Mouse (Mus musculus) kidney, embryonic 15.5 days (tissue): ENCODE data around the gene Efcab6. TPM values are rescaled to one million over a fixed set of nuclear protein-coding genes. Genes with fewer than 3 reads are reported as not detected.

ENCODE experiments used
- ATAC-seq: fragments of 200-750 bp; cut with Nextera tagmentation; replicated peaks from 2 replicates; pipeline ENCODE4 v1.8.0; 2017; ENCODE audit warnings: moderate TSS enrichment; ENCODE audit not compliant: low FRiP score
- H3K27ac ChIP-seq: fragments of 300-500 bp; sonication (generic); 2 replicates; pipeline ENCODE4 v1.5.1; 2015; ENCODE audit warnings: mild to moderate bottlenecking, inconsistent platforms
- H3K27me3 ChIP-seq: fragments of 300-500 bp; sonication (generic); 2 replicates; pipeline ENCODE4 v1.6.1; 2015; ENCODE audit warnings: inconsistent platforms
- H3K36me3 ChIP-seq: fragments of 300-500 bp; sonication (generic); 2 replicates; pipeline ENCODE4 v1.6.1; 2015; ENCODE audit warnings: inconsistent platforms
- H3K4me1 ChIP-seq: fragments of 300-500 bp; sonication (generic); 2 replicates; pipeline ENCODE4 v1.6.1; 2015; ENCODE audit warnings: inconsistent platforms
- H3K4me2 ChIP-seq: fragments of 300-500 bp; sonication (generic); 2 replicates; pipeline ENCODE4 v1.6.1; 2015; ENCODE audit warnings: moderate library complexity, mild to moderate bottlenecking, inconsistent platforms
- H3K4me3 ChIP-seq: fragments of 300-500 bp; sonication (generic); replicated peaks from 2 replicates; pipeline ENCODE4 v1.5.1; 2015; ENCODE audit warnings: mild to moderate bottlenecking, inconsistent platforms
- H3K9ac ChIP-seq: fragments of 300-500 bp; sonication (generic); 2 replicates; pipeline ENCODE4 v1.6.1; 2015; ENCODE audit warnings: mild to moderate bottlenecking, inconsistent platforms
- H3K9me3 ChIP-seq: fragments of 300-500 bp; sonication (generic); replicated peaks from 2 replicates; pipeline ENCODE4 v1.6.1; 2016; ENCODE audit warnings: inconsistent platforms
- WGBS: fragments of 180-500 bp; shearing (Covaris S2); methylation state at CpG from one replicate; pipeline ENCODE4 v1.1.7; 2015; ENCODE audit warnings: mixed read lengths; 5-methylcytosine and 5-hydroxymethylcytosine counted together
- polyA plus RNA-seq: library from polyadenylated mRNA; unstranded; fragments of >200 nt; fragmentation: Nextera tagmentation; extraction: Ambion mirVana; gene quantifications from 2 replicates; pipeline ENCODE4 v1.2.1, GENCODE M21; 2015

Efcab6 gene
- polyA plus RNA-seq, 1 experiment from 2014 or later: 0.16 TPM

- Histone ChIP-seq H3K4me3 (no peak overlapping the region), H3K27me3 (no peaks in the 10 kb centered on the region), H3K27ac (no peak overlapping the region), H3K9ac (no peak overlapping the region), H3K4me2 (no peak overlapping the region), H3K4me1 (no peaks in the 10 kb centered on the region), H3K9me3 (no peaks in the 10 kb centered on the region), H3K36me3 (no peaks in the 10 kb centered on the region)
- no peak for ATAC-seq
- WGBS: 68% methylated on average over 8 of the region's 8 CpGs
These were observed 237.2 kb downstream of the Efcab6 start for GRCm38 (mm10) chr15:83828011-83828410.

Other genes with a start within 250 kb of the Efcab6 start
- gene Sult4a1, start 40.4 kb upstream of the Efcab6 start, polyA plus RNA-seq: 1.1 and 2.4 TPM in 2 replicates
- not detected in 2 replicates for gene Pnpla5, start 57.8 kb upstream of the Efcab6 start, polyA plus RNA-seq
- gene Pnpla3, start 102.5 kb upstream of the Efcab6 start, polyA plus RNA-seq: 0.45 and 1.1 TPM in 2 replicates
- gene Samm50, start 126.9 kb upstream of the Efcab6 start, polyA plus RNA-seq: 127 and 132 TPM in 2 replicates
- gene Parvb, start 166.7 kb upstream of the Efcab6 start, polyA plus RNA-seq: 3.8 and 4.7 TPM in 2 replicates